Mouse (Mus musculus): Measurements from ENCODE around the gene Spint4. TPM values are rescaled to one million over a fixed set of nuclear protein-coding genes. Genes with fewer than 3 reads are reported as not detected.

Gene Spint4
- polyA plus RNA-seq (2014; fragmentation: Illumina TruSeq; extraction: RNeasy Lipid Tissue Mini Kit (QIAGEN cat#74804); ENCODE audit: low replicate concordance): not detected

GRCm38 (mm10) chr2:164698201-164698600 is at the start of gene Spint4:
Spint4 (plus strand) TSS chr2:164698501.

GRCm38 (mm10) chr2:164655858-164656257 is 42.4 kb upstream of the Spint4 start, which contains the start of gene Wfdc10:
Wfdc10 (plus strand) TSS chr2:164656046.

GRCm38 (mm10) chr2:164656483-164656882 is 41.8 kb upstream of the Spint4 start, which contains the start of gene Wfdc9:
Wfdc9 (minus strand) TSS chr2:164656583.

GRCm38 (mm10) chr2:164673987-164674386 is 24.3 kb upstream of the Spint4 start, which contains the start of gene Wfdc11:
Wfdc11 (minus strand) TSS chr2:164674087.

GRCm38 (mm10) chr2:164684807-164685206 is 13.5 kb upstream of the Spint4 start, which contains the start of gene Wfdc13:
Wfdc13 (plus strand) TSS chr2:164685107.

GRCm38 (mm10) chr2:164715005-164715404 is 16.7 kb downstream of the Spint4 start, which contains the start of gene Spint5:
Spint5 (plus strand) TSS chr2:164715305.

GRCm38 (mm10) chr2:164745843-164746479 is 47.7 kb downstream of the Spint4 start, which contains the start of the genes Wfdc3 and Dnttip1:
Wfdc3 (minus strand) TSS chr2:164745931.
Dnttip1 (plus strand) TSS chr2:164745983.

Other genes with a start within 250 kb of the Spint4 start
- gene Sys1, start 241.5 kb upstream of the Spint4 start, polyA plus RNA-seq (2014; fragmentation: Illumina TruSeq; extraction: RNeasy Lipid Tissue Mini Kit (QIAGEN cat#74804); ENCODE audit: low replicate concordance): 7.5 TPM
- gene Gm20458, start 237.5 kb upstream of the Spint4 start, polyA plus RNA-seq (2014; fragmentation: Illumina TruSeq; extraction: RNeasy Lipid Tissue Mini Kit (QIAGEN cat#74804); ENCODE audit: low replicate concordance): not detected
- gene Trp53tg5, start 224.8 kb upstream of the Spint4 start, polyA plus RNA-seq (2014; fragmentation: Illumina TruSeq; extraction: RNeasy Lipid Tissue Mini Kit (QIAGEN cat#74804); ENCODE audit: low replicate concordance): not detected
- gene Dbndd2, start 212.4 kb upstream of the Spint4 start, polyA plus RNA-seq (2014; fragmentation: Illumina TruSeq; extraction: RNeasy Lipid Tissue Mini Kit (QIAGEN cat#74804); ENCODE audit: low replicate concordance): 2.4 TPM
- gene Pigt, start 201.0 kb upstream of the Spint4 start, polyA plus RNA-seq (2014; fragmentation: Illumina TruSeq; extraction: RNeasy Lipid Tissue Mini Kit (QIAGEN cat#74804); ENCODE audit: low replicate concordance): 4.8 TPM
- not detected for gene Wfdc2, start 136.1 kb upstream of the Spint4 start, polyA plus RNA-seq (2014; fragmentation: Illumina TruSeq; extraction: RNeasy Lipid Tissue Mini Kit (QIAGEN cat#74804); ENCODE audit: low replicate concordance)
- not detected for gene Spint3, start 125.0 kb upstream of the Spint4 start, polyA plus RNA-seq (2014; fragmentation: Illumina TruSeq; extraction: RNeasy Lipid Tissue Mini Kit (QIAGEN cat#74804); ENCODE audit: low replicate concordance)
- not detected for gene Wfdc6a, start 113.1 kb upstream of the Spint4 start, polyA plus RNA-seq (2014; fragmentation: Illumina TruSeq; extraction: RNeasy Lipid Tissue Mini Kit (QIAGEN cat#74804); ENCODE audit: low replicate concordance)
- gene Eppin, start 104.9 kb upstream of the Spint4 start, polyA plus RNA-seq (2014; fragmentation: Illumina TruSeq; extraction: RNeasy Lipid Tissue Mini Kit (QIAGEN cat#74804); ENCODE audit: low replicate concordance): not detected
- not detected for gene Wfdc6b, start 85.0 kb upstream of the Spint4 start, polyA plus RNA-seq (2014; fragmentation: Illumina TruSeq; extraction: RNeasy Lipid Tissue Mini Kit (QIAGEN cat#74804); ENCODE audit: low replicate concordance)
- not detected for gene Wfdc8, start 84.9 kb upstream of the Spint4 start, polyA plus RNA-seq (2014; fragmentation: Illumina TruSeq; extraction: RNeasy Lipid Tissue Mini Kit (QIAGEN cat#74804); ENCODE audit: low replicate concordance)
- 1.9 TPM for gene Wfdc16, start 59.7 kb upstream of the Spint4 start, polyA plus RNA-seq (2014; fragmentation: Illumina TruSeq; extraction: RNeasy Lipid Tissue Mini Kit (QIAGEN cat#74804); ENCODE audit: low replicate concordance)
- not detected for gene Wfdc10, start 42.5 kb upstream of the Spint4 start, polyA plus RNA-seq (2014; fragmentation: Illumina TruSeq; extraction: RNeasy Lipid Tissue Mini Kit (QIAGEN cat#74804); ENCODE audit: low replicate concordance)
- gene Wfdc9, start 41.9 kb upstream of the Spint4 start, polyA plus RNA-seq (2014; fragmentation: Illumina TruSeq; extraction: RNeasy Lipid Tissue Mini Kit (QIAGEN cat#74804); ENCODE audit: low replicate concordance): not detected
- not detected for gene Wfdc11, start 24.4 kb upstream of the Spint4 start, polyA plus RNA-seq (2014; fragmentation: Illumina TruSeq; extraction: RNeasy Lipid Tissue Mini Kit (QIAGEN cat#74804); ENCODE audit: low replicate concordance)
- not detected for gene Wfdc13, start 13.4 kb upstream of the Spint4 start, polyA plus RNA-seq (2014; fragmentation: Illumina TruSeq; extraction: RNeasy Lipid Tissue Mini Kit (QIAGEN cat#74804); ENCODE audit: low replicate concordance)
- not detected for gene Spint5, start 16.8 kb downstream of the Spint4 start, polyA plus RNA-seq (2014; fragmentation: Illumina TruSeq; extraction: RNeasy Lipid Tissue Mini Kit (QIAGEN cat#74804); ENCODE audit: low replicate concordance)
- gene Wfdc3, start 47.4 kb downstream of the Spint4 start, polyA plus RNA-seq (2014; fragmentation: Illumina TruSeq; extraction: RNeasy Lipid Tissue Mini Kit (QIAGEN cat#74804); ENCODE audit: low replicate concordance): 0.71 TPM
- 3.3 TPM for gene Dnttip1, start 47.5 kb downstream of the Spint4 start, polyA plus RNA-seq (2014; fragmentation: Illumina TruSeq; extraction: RNeasy Lipid Tissue Mini Kit (QIAGEN cat#74804); ENCODE audit: low replicate concordance)
- 13.1 TPM for gene Ube2c, start 71.4 kb downstream of the Spint4 start, polyA plus RNA-seq (2014; fragmentation: Illumina TruSeq; extraction: RNeasy Lipid Tissue Mini Kit (QIAGEN cat#74804); ENCODE audit: low replicate concordance)
- not detected for gene Tnnc2, start 81.5 kb downstream of the Spint4 start, polyA plus RNA-seq (2014; fragmentation: Illumina TruSeq; extraction: RNeasy Lipid Tissue Mini Kit (QIAGEN cat#74804); ENCODE audit: low replicate concordance)
- 1.2 TPM for gene Snx21, start 87.3 kb downstream of the Spint4 start, polyA plus RNA-seq (2014; fragmentation: Illumina TruSeq; extraction: RNeasy Lipid Tissue Mini Kit (QIAGEN cat#74804); ENCODE audit: low replicate concordance)
- 2.0 TPM for gene Acot8, start 106.4 kb downstream of the Spint4 start, polyA plus RNA-seq (2014; fragmentation: Illumina TruSeq; extraction: RNeasy Lipid Tissue Mini Kit (QIAGEN cat#74804); ENCODE audit: low replicate concordance)
- gene Zswim3, start 106.6 kb downstream of the Spint4 start, polyA plus RNA-seq (2014; fragmentation: Illumina TruSeq; extraction: RNeasy Lipid Tissue Mini Kit (QIAGEN cat#74804); ENCODE audit: low replicate concordance): 1.6 TPM
- gene Zswim1, start 124.2 kb downstream of the Spint4 start, polyA plus RNA-seq (2014; fragmentation: Illumina TruSeq; extraction: RNeasy Lipid Tissue Mini Kit (QIAGEN cat#74804); ENCODE audit: low replicate concordance): 1.1 TPM
- gene Spata25, start 130.0 kb downstream of the Spint4 start, polyA plus RNA-seq (2014; fragmentation: Illumina TruSeq; extraction: RNeasy Lipid Tissue Mini Kit (QIAGEN cat#74804); ENCODE audit: low replicate concordance): not detected
- 26.4 TPM for gene Ctsa, start 134.4 kb downstream of the Spint4 start, polyA plus RNA-seq (2014; fragmentation: Illumina TruSeq; extraction: RNeasy Lipid Tissue Mini Kit (QIAGEN cat#74804); ENCODE audit: low replicate concordance)
- not detected for gene Neurl2, start 135.0 kb downstream of the Spint4 start, polyA plus RNA-seq (2014; fragmentation: Illumina TruSeq; extraction: RNeasy Lipid Tissue Mini Kit (QIAGEN cat#74804); ENCODE audit: low replicate concordance)
- gene Pltp, start 159.2 kb downstream of the Spint4 start, polyA plus RNA-seq (2014; fragmentation: Illumina TruSeq; extraction: RNeasy Lipid Tissue Mini Kit (QIAGEN cat#74804); ENCODE audit: low replicate concordance): 0.30 TPM
- gene Pcif1, start 180.8 kb downstream of the Spint4 start, polyA plus RNA-seq (2014; fragmentation: Illumina TruSeq; extraction: RNeasy Lipid Tissue Mini Kit (QIAGEN cat#74804); ENCODE audit: low replicate concordance): 3.1 TPM
- gene Zfp335, start 213.3 kb downstream of the Spint4 start, polyA plus RNA-seq (2014; fragmentation: Illumina TruSeq; extraction: RNeasy Lipid Tissue Mini Kit (QIAGEN cat#74804); ENCODE audit: low replicate concordance): 0.15 TPM
- 12.7 TPM for gene Mmp9, start 242.3 kb downstream of the Spint4 start, polyA plus RNA-seq (2014; fragmentation: Illumina TruSeq; extraction: RNeasy Lipid Tissue Mini Kit (QIAGEN cat#74804); ENCODE audit: low replicate concordance)

All from small intestine, adult 10 weeks (tissue).